Mouse (Mus musculus) ovary, adult 10 weeks (tissue): ENCODE results near the gene Pecam1. TPM values are rescaled to one million over a fixed set of nuclear protein-coding genes. Genes with fewer than 3 reads are reported as not detected.

Experiments
- polyA plus RNA-seq: library from polyadenylated mRNA; stranded (reverse); fragments of 350-450 nt; fragmentation: Illumina TruSeq; extraction: RNeasy Lipid Tissue Mini Kit (QIAGEN cat#74804); gene quantifications from one replicate; pipeline ENCODE4 v1.2.3, GENCODE M21; 2014

The Pecam1 gene
- 19.9 TPM for polyA plus RNA-seq

DNA sequence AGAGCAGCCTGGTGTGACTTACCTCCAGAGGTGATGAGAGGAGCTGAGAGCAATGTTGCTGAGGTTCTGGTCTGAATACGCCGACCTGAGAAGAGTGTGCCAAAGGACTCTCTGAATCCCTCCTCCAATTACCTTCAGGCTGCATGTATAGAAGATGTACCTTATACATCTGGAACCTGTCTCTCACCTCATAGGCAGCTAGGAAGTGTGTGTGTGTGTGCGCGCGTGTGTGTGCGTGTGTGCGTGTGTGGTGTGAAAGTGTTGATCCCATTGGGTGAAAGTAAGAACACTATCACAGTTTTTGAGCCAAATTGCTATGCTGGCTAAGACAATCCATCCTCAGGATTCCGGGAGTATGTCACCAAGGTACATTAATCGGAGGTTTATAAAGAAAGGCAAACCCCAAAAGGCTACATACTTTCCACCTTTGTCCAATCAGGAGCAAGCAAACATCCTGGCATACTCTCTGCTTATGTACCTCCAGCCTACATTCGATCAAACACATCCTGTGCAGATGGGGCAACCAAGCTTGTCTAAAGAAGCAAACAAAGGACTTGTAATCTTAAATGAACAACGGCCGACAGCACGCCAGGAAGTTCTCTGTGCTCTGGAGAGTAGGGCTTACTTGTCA lies at the start of gene Pecam1:
Gene Pecam1, minus strand, starts transcription at position 508 of the 631 bp plus-strand sequence.

DNA sequence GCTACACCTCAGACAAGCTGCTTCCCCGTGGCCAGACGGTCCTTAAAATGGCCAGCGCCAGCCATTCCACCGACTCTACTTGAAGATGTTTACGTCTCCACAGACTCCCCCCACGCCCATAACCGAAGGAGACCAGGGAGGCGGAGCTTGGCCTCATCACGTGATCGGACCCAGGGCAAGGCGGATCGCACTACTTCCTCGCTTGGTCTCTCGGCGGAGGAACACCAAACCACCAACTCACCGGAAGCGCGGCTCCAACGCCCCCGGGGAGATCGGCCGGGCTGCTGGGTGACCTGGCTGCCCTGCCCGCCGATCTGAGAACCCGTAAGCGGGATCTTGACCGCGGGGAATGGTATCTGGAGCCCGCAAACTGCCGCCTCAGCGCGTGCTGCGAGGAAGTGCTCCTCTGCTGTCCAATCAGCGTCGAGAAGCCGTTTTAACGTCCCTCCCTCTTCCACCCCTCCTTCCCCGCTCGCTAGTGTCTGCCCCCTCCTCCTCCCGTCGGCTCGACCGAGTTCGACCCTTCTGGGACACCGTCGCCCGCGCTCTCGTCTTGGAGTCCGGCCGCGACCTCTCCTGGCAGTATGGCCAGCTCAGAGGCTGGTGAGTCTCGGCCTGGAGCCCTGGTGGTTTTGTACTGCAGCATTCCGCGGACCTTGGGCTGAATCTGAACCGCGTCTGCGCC lies 38.5 kb upstream of the Pecam1 start, which contains the start of the genes Ddx5 and Cep95:
Gene Ddx5, minus strand, starts transcription at position 411 of the 685 bp plus-strand sequence.
Gene Cep95, plus strand, starts transcription at position 478 of the 685 bp plus-strand sequence.

DNA sequence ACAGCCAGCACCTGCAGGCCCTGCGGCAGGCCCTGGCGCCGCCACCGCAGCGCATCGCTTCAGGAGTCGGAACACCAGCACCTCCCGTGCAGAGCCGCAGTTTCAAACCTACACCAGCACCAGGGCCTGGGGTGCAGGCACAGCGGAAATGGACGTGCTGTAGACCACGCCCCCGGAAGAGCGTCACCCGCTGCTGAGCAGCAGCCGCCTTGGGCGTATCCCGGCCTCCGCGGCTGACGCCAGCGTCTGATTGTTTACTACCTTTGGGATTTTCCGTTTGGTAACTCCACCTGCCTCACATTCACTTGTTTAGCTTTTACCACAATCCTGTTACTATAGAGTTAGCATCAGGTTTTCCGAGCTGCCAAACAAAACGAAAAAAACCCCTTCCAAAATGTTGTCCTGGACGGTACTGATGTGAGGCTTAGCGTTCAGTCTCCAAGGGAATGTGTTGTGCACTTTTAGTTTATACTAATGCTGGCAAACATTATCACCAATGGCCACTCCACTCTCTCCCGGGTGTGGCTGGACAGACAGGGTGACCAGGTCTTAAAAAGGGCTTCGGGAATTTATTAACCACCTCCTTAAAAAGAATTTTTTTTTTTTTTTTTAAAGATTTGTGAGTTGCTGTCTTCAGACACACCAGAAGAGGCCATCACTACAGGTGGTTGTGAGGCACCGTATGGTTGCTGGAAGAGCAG lies 29.1 kb upstream of the Pecam1 start, which contains the start of gene Polg2:
Gene Polg2, minus strand, starts transcription at position 150 of the 701 bp plus-strand sequence.

DNA sequence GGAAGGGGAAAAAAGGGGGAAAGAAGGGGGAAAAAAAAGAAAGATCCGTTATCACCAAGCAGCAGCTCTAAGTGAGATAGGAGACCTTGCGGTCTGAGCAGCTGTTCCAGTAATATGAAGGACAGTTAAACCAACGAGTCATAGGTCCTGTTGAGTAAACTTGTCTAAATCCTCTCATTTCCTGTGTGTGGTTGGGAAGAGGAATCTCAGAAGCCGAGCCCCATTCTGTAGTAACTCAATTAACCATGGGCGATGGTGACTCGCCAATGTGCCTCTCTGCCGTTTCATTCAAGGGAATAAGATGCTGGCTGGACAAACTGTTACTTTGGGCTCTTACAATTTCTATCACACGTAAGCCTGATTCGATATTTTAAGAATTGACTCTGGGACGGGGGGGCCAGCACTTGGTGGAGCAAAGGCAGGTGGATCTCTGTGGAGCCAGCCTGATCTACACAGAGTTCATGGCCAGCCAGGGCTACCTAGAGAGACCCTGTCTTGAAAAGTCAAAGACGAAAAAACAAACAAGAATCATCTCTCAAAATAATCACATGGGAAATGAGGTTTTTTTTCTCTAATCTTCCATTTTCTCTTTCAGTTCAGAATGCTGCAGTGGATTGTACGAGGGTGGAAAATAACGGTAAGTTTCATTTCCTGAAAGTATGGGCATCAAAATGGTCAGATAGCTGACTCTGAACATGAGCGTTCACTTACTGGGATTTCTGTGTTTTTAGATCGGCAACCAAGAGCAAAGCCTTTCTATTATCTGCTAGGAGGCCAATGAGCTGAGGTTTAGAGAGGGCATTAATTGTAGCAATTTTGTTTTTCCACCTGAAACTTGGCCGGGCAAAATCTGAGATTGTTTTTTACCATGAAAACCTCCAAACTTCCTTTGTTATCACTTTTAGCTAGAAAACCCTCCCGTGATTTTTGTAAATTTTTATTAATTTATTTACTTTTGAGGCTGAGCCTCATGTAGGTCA lies 901 bp upstream of the Pecam1 start, which contains the start of gene Milr1:
Gene Milr1, plus strand, starts transcription at position 188 of the 980 bp plus-strand sequence.

DNA sequence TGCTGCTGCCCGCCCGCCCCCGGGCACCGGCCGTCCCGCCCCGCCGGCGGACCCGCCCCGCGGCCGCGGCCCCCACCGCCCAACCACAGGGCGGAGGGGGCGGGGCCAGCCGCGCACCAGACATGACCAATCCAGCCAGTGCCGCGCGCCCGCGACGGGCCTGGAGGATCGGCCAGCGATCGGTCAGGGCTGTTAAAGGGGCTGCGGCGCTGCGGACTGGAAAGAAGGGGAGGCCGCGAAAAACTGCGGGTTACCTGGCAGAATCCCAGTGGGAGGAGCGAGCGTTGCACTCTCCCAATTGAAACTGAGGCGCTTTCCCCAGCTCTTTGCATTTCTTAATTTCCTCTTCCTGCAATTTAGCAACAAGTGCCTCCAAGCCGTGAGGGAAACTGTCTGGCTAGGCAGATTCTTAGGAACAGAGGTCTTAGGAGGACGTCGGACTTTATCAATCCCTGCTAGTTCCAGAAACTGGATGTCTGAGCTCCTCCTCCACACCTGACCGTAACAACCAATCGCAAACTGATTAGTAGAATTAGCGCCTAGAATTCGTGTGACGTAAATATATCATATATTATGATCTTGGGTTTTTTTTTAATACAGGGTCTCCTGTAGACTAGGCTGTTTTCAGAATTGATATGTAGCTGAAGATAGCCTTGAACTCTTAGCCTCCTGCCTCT lies 137.3 kb downstream of the Pecam1 start, which contains the start of gene Tex2:
Gene Tex2, minus strand, starts transcription at position 463 of the 677 bp plus-strand sequence.

Other genes with a start within 250 kb of the Pecam1 start
- gene Tex2, start 137.2 kb downstream of the Pecam1 start, polyA plus RNA-seq: 26.9 TPM
- gene Milr1, start 598 bp upstream of the Pecam1 start, polyA plus RNA-seq: 2.9 TPM
- 4.5 TPM for gene Polg2, start 28.9 kb upstream of the Pecam1 start, polyA plus RNA-seq
- gene Ddx5, start 38.6 kb upstream of the Pecam1 start, polyA plus RNA-seq: 1,274 TPM
- 26.3 TPM for gene Cep95, start 38.6 kb upstream of the Pecam1 start, polyA plus RNA-seq
- 118 TPM for gene Smurf2, start 170.1 kb upstream of the Pecam1 start, polyA plus RNA-seq
- 162 TPM for gene Kpna2, start 248.9 kb upstream of the Pecam1 start, polyA plus RNA-seq